Mouse (Mus musculus) spleen, adult 2 months (tissue): ENCODE results near the gene Ncor1.

Source experiments
- CTCF ChIP-seq: fragments of 200-500 bp; IDR thresholded peaks from 2 replicates; pipeline ENCODE4 v1.5.1; 2011; ENCODE audit warnings: mild to moderate bottlenecking, inconsistent platforms; ENCODE audit not compliant: insufficient read depth, insufficient read length, insufficient replicate concordance; ENCODE audit errors: extremely low read depth
- POLR2A ChIP-seq: fragments of 200-500 bp; IDR thresholded peaks from 2 replicates; pipeline ENCODE4 v1.6.1; 2011; ENCODE audit warnings: low read depth, low read length, inconsistent platforms

DNA sequence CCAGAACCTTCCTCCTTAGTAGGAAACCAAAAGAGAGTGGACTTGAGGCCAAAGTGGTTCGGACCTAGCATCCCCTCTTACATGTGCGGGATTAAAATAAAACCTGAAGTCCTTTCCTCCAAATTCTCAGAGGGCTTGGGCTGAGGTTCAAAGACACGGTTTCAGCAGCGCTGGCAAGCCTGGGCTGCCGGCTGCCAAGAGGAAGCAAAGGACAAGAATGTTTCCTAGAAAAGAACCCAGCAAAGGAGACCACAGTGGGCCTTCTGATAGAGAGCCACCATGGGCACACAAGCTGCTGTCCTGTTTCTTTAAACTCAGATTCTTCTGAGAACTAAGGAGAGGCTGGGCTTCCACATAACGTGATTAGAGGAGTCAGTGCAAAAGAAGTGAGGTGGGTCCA lies 20.6 kb upstream of the Ncor1 start:
- TF ChIP-seq CTCF (no peak), POLR2A (no peak)
